Mouse (Mus musculus) kidney, embryonic 16.5 days (tissue): ENCODE results near the gene Thap12. TPM values are rescaled to one million over a fixed set of nuclear protein-coding genes. Genes with fewer than 3 reads are reported as not detected.
A peak's percentile ranks its signal among the peaks of the same experiment; 100 is the strongest.

Experiments
- ATAC-seq: fragments of 200-750 bp; cut with Nextera tagmentation; 2 replicates; pipeline ENCODE4 v1.8.0; 2017; ENCODE audit warnings: moderate TSS enrichment; ENCODE audit not compliant: low FRiP score, low TSS enrichment
- H3K27ac ChIP-seq: fragments of 300-500 bp; sonication (generic); 2 replicates; pipeline ENCODE4 v1.5.1; 2014; ENCODE audit warnings: low read length
- H3K27me3 ChIP-seq: fragments of 300-500 bp; sonication (generic); 2 replicates; pipeline ENCODE4 v1.6.1; 2014; ENCODE audit warnings: low read length, control low read depth, mixed read lengths; ENCODE audit not compliant: insufficient read depth
- H3K36me3 ChIP-seq: fragments of 300-500 bp; sonication (generic); 2 replicates; pipeline ENCODE4 v1.6.1; 2014; ENCODE audit warnings: low read length, control low read depth, mixed read lengths; ENCODE audit not compliant: insufficient read depth
- H3K4me1 ChIP-seq: fragments of 300-500 bp; sonication (generic); 2 replicates; pipeline ENCODE4 v1.6.1; 2014; ENCODE audit warnings: low read length, control low read depth, mixed read lengths; ENCODE audit not compliant: insufficient read depth
- H3K4me2 ChIP-seq: fragments of 300-500 bp; sonication (generic); replicated peaks from 2 replicates; pipeline ENCODE4 v1.6.1; 2014; ENCODE audit warnings: low read depth, low read length
- H3K4me3 ChIP-seq: fragments of 300-500 bp; sonication (generic); 2 replicates; pipeline ENCODE4 v1.5.1; 2014; ENCODE audit warnings: mild to moderate bottlenecking, low read length
- H3K9ac ChIP-seq: fragments of 300-500 bp; sonication (generic); replicated peaks from 2 replicates; pipeline ENCODE4 v1.6.1; 2014; ENCODE audit warnings: low read length
- H3K9me3 ChIP-seq: fragments of 300-500 bp; sonication (generic); 2 replicates; pipeline ENCODE4 v1.6.1; 2016; ENCODE audit warnings: low read length, control low read depth
- WGBS: fragments of 180-500 bp; shearing (Covaris S2); extraction: QIAGEN DNeasy Blood & Tissue Kit; methylation state at CpG from one replicate; pipeline ENCODE4 v1.1.7; 2014; 5-methylcytosine and 5-hydroxymethylcytosine counted together
- polyA plus RNA-seq: library from polyadenylated mRNA; unstranded; fragments of >200 nt; fragmentation: Nextera tagmentation; extraction: Ambion mirVana; gene quantifications from 2 replicates; pipeline ENCODE4 v1.2.1, GENCODE M21; 2015

Thap12 gene
- polyA plus RNA-seq, 1 experiment from 2014 or later, result 53.7 TPM

DNA sequence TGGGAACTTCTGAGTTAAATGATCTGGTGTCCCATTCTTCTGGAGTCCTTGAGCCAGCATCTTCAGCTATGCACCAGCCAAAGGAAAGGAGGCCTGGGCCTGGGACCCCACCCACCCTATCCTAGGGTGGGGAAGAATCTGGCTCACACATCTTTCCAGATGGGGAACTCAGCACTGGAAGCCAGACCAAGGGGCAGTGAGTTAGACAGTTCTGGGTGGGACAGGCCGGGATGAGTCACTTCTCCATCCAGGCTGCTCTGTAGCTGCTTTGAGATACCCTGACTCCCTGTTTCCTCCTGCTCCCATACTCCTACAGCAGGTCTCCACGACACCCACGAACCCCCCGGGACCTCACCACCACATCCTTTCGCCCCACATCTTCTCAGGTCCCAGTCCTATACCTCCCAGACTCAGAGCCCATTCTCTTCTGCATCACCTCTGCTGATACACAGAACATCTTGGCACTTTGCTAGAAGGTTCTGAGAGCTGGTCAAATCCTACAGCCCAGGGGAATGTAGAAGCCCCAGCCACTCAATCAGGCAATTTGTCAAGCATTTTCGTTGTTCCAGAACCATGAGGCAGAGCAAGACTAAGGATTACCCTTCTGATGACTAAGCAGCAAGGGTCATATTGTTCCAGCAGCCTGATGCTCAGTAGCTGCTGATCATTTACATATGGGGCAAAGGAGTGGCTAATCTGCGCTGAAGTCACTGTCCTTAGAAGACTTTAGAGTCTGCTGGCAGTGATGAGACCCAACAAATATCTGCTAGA lies 34.1 kb downstream of the Thap12 start:
- H3K4me1 ChIP-seq, result peaks cover 18% of the 10 kb centered on the region
- H3K4me3 ChIP-seq, result no peak overlapping the region
- ATAC-seq, result no peak
- 73% methylated on average over 7 of the region's 7 CpGs for WGBS
- no peak overlapping the region for H3K4me2 ChIP-seq
- H3K36me3 ChIP-seq, result no peaks in the 10 kb centered on the region
- H3K9me3 ChIP-seq, result no peaks in the 10 kb centered on the region
- H3K27me3 ChIP-seq, result no peaks in the 10 kb centered on the region
- H3K9ac ChIP-seq, result no peak overlapping the region
- no peak overlapping the region for H3K27ac ChIP-seq

DNA sequence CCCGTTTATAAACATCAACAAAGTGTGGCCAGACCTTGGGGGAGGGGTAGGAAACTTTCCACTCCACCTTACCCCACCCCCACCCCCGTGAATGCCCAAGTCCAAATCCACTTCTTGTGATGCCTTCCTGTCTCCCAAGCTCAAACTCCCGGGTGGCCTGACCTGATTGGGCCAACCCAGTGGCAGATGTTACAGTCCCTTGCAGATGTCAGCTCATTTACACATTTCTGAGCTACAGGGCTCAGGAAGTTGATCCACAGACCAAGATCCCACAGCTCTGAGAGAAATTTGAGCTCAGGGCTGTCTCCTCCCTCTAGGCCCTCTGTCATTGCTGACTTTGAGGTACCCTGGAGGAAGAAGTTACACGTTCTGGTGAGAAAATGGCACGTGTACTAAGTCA lies 37.5 kb downstream of the Thap12 start:
- Histone ChIP-seq H3K27me3 (peaks cover 11% of the 10 kb centered on the region), H3K36me3 (no peaks in the 10 kb centered on the region), H3K9me3 (no peaks in the 10 kb centered on the region), H3K27ac (no peak overlapping the region), H3K9ac (no peak overlapping the region), H3K4me1 (peaks cover 14% of the 10 kb centered on the region), H3K4me3 (no peak overlapping the region), H3K4me2 (no peak overlapping the region)
- WGBS, result 2% methylated on average over 5 of the region's 5 CpGs
- ATAC-seq, result peak; percentile 50

GRCm38 (mm10) chr7:98743312-98743711 lies 40.4 kb downstream of the Thap12 start:
- Histone ChIP-seq H3K9ac (no peak overlapping the region), H3K4me1 (peaks cover 14% of the 10 kb centered on the region), H3K4me3 (no peak overlapping the region), H3K27ac (no peak overlapping the region), H3K27me3 (peaks cover 14% of the 10 kb centered on the region), H3K36me3 (no peaks in the 10 kb centered on the region), H3K9me3 (no peaks in the 10 kb centered on the region), H3K4me2 (no peak overlapping the region)
- ATAC-seq, result peak; percentile 50
- WGBS, result 6% methylated on average over 3 of the region's 3 CpGs

- 70% methylated on average over 10 of the region's 10 CpGs for WGBS
- Histone ChIP-seq H3K27me3 (peaks cover 6% of the 10 kb centered on the region; the same call in 1 of the 2 replicates), H3K4me2 (no peak overlapping the region), H3K4me1 (peaks cover 5% of the 10 kb centered on the region; the same call in 1 of the 2 replicates), H3K9me3 (no peaks in the 10 kb centered on the region), H3K9ac (no peak overlapping the region), H3K36me3 (no peaks in the 10 kb centered on the region), H3K4me3 (no peak overlapping the region), H3K27ac (no peak overlapping the region)
- ATAC-seq, result no peak
Observed at GRCm38 (mm10) chr7:98750404-98750803, 47.5 kb downstream of the Thap12 start.

DNA sequence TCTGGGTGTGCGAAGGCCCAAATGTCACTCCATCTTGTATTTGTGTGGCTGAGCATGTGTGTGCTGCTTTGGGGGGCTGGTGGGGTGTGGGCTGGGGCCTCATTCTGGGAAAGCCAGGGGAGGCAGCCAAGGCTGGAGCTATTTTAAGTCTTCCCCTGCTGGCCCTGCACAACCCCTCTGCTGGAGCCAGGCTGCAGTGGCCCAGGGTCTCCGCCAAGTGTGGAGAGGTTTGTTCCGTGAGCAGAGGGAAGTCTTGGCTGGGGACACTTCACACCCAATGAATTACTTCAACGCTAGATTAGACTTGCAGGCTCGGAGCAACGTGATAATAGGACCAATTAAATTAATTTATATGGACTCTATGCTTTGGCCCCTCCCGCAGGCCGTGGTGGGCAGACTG lies 49.8 kb downstream of the Thap12 start:
- Histone ChIP-seq H3K9ac (no peak overlapping the region), H3K4me1 (peaks cover 19% of the 10 kb centered on the region), H3K27ac (no peak overlapping the region), H3K36me3 (no peaks in the 10 kb centered on the region), H3K4me3 (no peak overlapping the region), H3K9me3 (no peaks in the 10 kb centered on the region), H3K27me3 (peaks cover 7% of the 10 kb centered on the region; the same call in 1 of the 2 replicates), H3K4me2 (no peak overlapping the region)
- no peak for ATAC-seq
- 66% methylated on average over 8 of the region's 8 CpGs for WGBS

DNA sequence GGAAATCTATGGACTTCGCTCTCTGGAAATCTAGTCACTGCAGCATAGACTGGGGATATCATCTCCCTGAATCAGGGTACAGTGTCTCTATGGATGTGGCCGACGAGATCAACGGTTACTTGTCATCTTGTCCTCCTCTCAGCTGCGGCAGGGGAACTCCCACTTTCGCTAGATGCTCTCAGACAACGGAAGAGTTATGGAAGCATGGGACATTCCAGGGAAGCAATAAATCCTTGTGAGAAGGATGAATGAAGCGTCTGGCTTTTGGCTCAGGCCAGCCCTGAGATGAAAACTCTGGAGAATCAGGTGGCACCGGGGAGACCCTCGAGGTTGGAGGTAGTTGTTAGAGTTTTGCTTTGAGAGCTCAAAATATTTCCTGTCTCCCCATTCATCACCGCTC lies 53.1 kb downstream of the Thap12 start:
- WGBS, result 29% methylated on average over 11 of the region's 11 CpGs
- no peaks in the 10 kb centered on the region for H3K36me3 ChIP-seq
- no peak overlapping the region for H3K4me2 ChIP-seq
- peaks cover 26% of the 10 kb centered on the region; the same call in 1 of the 2 replicates for H3K27me3 ChIP-seq
- no peak for ATAC-seq
- H3K4me3 ChIP-seq, result no peak overlapping the region
- peaks cover 22% of the 10 kb centered on the region for H3K4me1 ChIP-seq
- no peaks in the 10 kb centered on the region for H3K9me3 ChIP-seq
- no peak overlapping the region for H3K9ac ChIP-seq
- no peak overlapping the region for H3K27ac ChIP-seq

- Histone ChIP-seq H3K36me3 (no peaks in the 10 kb centered on the region), H3K4me3 (no peak overlapping the region), H3K4me2 (no peak overlapping the region), H3K9me3 (no peaks in the 10 kb centered on the region), H3K4me1 (peaks cover 22% of the 10 kb centered on the region), H3K27me3 (peaks cover 26% of the 10 kb centered on the region; the same call in 1 of the 2 replicates), H3K27ac (no peak overlapping the region), H3K9ac (no peak overlapping the region)
- no peak for ATAC-seq
- WGBS, result 68% methylated on average over 8 of the region's 8 CpGs
Observed at GRCm38 (mm10) chr7:98756556-98756955, 53.7 kb downstream of the Thap12 start.

GRCm38 (mm10) chr7:98760126-98760525 lies 57.2 kb downstream of the Thap12 start:
- Histone ChIP-seq H3K4me2 (no peak overlapping the region), H3K9ac (no peak overlapping the region), H3K4me1 (peaks cover 31% of the 10 kb centered on the region), H3K9me3 (no peaks in the 10 kb centered on the region), H3K36me3 (no peaks in the 10 kb centered on the region), H3K4me3 (no peak overlapping the region), H3K27ac (no peak overlapping the region), H3K27me3 (peaks cover 26% of the 10 kb centered on the region; the same call in 1 of the 2 replicates)
- 87% methylated on average over 5 of the region's 5 CpGs for WGBS
- ATAC-seq, result no peak

- H3K9me3 ChIP-seq, result no peaks in the 10 kb centered on the region
- H3K9ac ChIP-seq, result no peak overlapping the region
- peak; percentile 83 for ATAC-seq
- H3K4me1 ChIP-seq, result peaks cover 18% of the 10 kb centered on the region
- no peaks in the 10 kb centered on the region for H3K36me3 ChIP-seq
- H3K4me3 ChIP-seq, result no peak overlapping the region
- WGBS, result 40% methylated on average over 10 of the region's 10 CpGs
- no peak overlapping the region for H3K4me2 ChIP-seq
- H3K27ac ChIP-seq, result no peak overlapping the region
- H3K27me3 ChIP-seq, result peaks cover 38% of the 10 kb centered on the region
Observed at GRCm38 (mm10) chr7:98763911-98764310, 61.0 kb downstream of the Thap12 start.

- Histone ChIP-seq H3K27me3 (peaks cover 31% of the 10 kb centered on the region), H3K4me2 (no peak overlapping the region), H3K4me3 (no peak overlapping the region), H3K9me3 (no peaks in the 10 kb centered on the region), H3K36me3 (no peaks in the 10 kb centered on the region), H3K4me1 (peaks cover 35% of the 10 kb centered on the region), H3K9ac (no peak overlapping the region), H3K27ac (no peak overlapping the region)
- WGBS, result 49% methylated on average over 6 of the region's 6 CpGs
- ATAC-seq, result no peak
Observed at GRCm38 (mm10) chr7:98767261-98767660, 64.4 kb downstream of the Thap12 start.
